Mouse (Mus musculus) stomach, embryonic 15.5 days (tissue): ENCODE results near the gene Sec24c. TPM values are rescaled to one million over a fixed set of nuclear protein-coding genes. Genes with fewer than 3 reads are reported as not detected.
"Not testable (repeated sequence)": the region's sequence is repeated elsewhere in the genome, so short reads cannot be mapped to it uniquely, and the experiment has no call there.

Source experiments
- ATAC-seq: fragments of 200-750 bp; cut with Nextera tagmentation; 2 replicates; pipeline ENCODE4 v1.8.0; 2017; ENCODE audit warnings: low read depth, moderate number of reproducible peaks, moderate TSS enrichment; ENCODE audit not compliant: insufficient read depth, low FRiP score
- H3K27ac ChIP-seq: fragments of 300-500 bp; sonication (generic); 2 replicates; pipeline ENCODE4 v1.5.1; 2015; ENCODE audit warnings: mild to moderate bottlenecking, inconsistent platforms
- H3K27me3 ChIP-seq: fragments of 300-500 bp; sonication (generic); replicated peaks from 2 replicates; pipeline ENCODE4 v1.6.1; 2015; ENCODE audit warnings: inconsistent platforms
- H3K36me3 ChIP-seq: fragments of 300-500 bp; sonication (generic); 2 replicates; pipeline ENCODE4 v1.6.1; 2015; ENCODE audit warnings: inconsistent platforms
- H3K4me1 ChIP-seq: fragments of 300-500 bp; sonication (generic); 2 replicates; pipeline ENCODE4 v1.6.1; 2015; ENCODE audit warnings: inconsistent platforms
- H3K4me2 ChIP-seq: fragments of 300-500 bp; sonication (generic); 2 replicates; pipeline ENCODE4 v1.6.1; 2015; ENCODE audit warnings: mild to moderate bottlenecking, inconsistent platforms
- H3K4me3 ChIP-seq: fragments of 300-500 bp; sonication (generic); replicated peaks from 2 replicates; pipeline ENCODE4 v1.5.1; 2015; ENCODE audit warnings: inconsistent platforms
- H3K9ac ChIP-seq: fragments of 300-500 bp; sonication (generic); 2 replicates; pipeline ENCODE4 v1.6.1; 2015; ENCODE audit warnings: inconsistent platforms
- H3K9me3 ChIP-seq: fragments of 300-500 bp; sonication (generic); 2 replicates; pipeline ENCODE4 v1.6.1; 2016; ENCODE audit warnings: inconsistent platforms
- WGBS: fragments of 180-500 bp; shearing (Covaris S2); methylation state at CpG from one replicate; pipeline ENCODE4 v1.1.7; 2015; 5-methylcytosine and 5-hydroxymethylcytosine counted together
- polyA plus RNA-seq: library from polyadenylated mRNA; unstranded; fragments of >200 nt; fragmentation: Nextera tagmentation; extraction: Ambion mirVana; gene quantifications from 2 replicates; pipeline ENCODE4 v1.2.1, GENCODE M21; 2015

Sec24c gene
- polyA plus RNA-seq: 81.1 and 90.2 TPM in 2 replicates

DNA sequence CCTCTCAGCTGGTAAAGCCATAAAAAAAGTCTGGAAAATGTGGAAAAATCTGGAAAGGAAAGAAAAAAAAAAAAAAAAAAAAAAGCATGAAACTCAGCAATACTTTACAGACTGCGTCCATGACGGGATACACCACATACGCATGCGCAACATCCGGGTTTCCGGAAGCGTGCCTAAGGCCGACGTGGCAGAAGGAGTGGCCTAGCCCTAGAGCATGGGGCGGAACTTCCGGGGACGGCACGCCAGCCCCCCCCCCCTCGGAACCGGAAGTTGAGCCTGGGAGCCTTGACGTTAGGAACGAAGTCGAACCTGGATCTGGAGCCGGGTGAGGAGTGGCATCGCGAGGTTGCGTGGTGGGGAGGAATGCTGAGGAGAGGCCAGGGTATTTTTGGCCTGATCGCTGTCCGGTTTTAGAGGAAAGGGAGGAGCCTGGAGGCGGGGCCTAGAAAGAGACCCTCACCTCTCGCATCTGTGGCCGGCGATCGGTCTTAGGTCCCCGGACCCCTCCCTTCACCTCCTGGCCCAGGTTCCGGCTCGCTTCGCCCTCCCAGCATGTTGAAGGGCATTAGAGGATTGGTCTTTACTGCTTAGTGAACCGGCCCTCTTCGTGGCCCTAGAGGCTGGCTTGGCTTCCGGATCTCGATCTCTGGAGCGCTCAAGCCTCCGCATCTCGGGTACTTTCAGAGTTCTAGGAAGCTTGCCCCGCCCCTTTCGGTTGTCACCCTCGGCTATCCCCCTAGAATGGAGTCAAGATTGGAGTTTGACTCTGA lies at the start of gene Sec24c:
Sec24c (plus strand) TSS at position 245 of the 770 bp plus-strand sequence.
- H3K9ac ChIP-seq: peak within 1 kb of the TSS; percentile 83
- WGBS: under 1% methylated on average over 43 of the region's 43 CpGs
- H3K27ac ChIP-seq: peak within 1 kb of the TSS; percentile 97
- peaks cover 24% of the 10 kb centered on the region for H3K36me3 ChIP-seq
- H3K4me1 ChIP-seq: 0 out of 2 replicates have a peak, but pooled peaks cover 5% of the 10 kb centered on the region
- peak within 1 kb of the TSS; percentile 77 for H3K4me3 ChIP-seq
- ATAC-seq: peak; percentile 96
- peak within 1 kb of the TSS; percentile 74 for H3K4me2 ChIP-seq
- H3K9me3 ChIP-seq: no peaks in the 10 kb centered on the region
- no peaks in the 10 kb centered on the region for H3K27me3 ChIP-seq

DNA sequence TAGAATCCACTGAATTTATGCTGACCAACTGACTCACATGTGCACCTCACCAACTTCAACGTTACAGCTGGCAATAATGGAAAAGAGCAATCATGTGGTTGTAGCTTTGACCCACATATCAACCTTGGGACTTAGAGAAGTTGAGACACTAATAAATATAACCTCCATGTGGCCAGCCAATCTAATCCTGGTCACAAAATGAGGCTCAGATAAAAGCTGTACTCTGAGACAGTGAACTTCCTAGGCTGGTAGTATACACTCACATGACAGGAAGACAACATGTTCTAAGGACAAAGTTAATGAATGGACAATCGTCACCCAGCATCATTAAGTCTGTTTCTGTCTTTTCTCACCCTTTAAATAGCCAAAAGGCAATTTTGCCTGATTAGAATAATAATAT lies 47.7 kb upstream of the Sec24c start:
- H3K4me1 ChIP-seq: no peaks in the 10 kb centered on the region
- H3K4me3 ChIP-seq: no peak overlapping the region
- ATAC-seq: no peak
- H3K9ac ChIP-seq: no peak overlapping the region
- 85% methylated on average over 2 of the region's 2 CpGs for WGBS
- no peak overlapping the region for H3K27ac ChIP-seq
- H3K4me2 ChIP-seq: no peak overlapping the region
- no peaks in the 10 kb centered on the region for H3K27me3 ChIP-seq
- no peaks in the 10 kb centered on the region for H3K9me3 ChIP-seq
- no peaks in the 10 kb centered on the region for H3K36me3 ChIP-seq

DNA sequence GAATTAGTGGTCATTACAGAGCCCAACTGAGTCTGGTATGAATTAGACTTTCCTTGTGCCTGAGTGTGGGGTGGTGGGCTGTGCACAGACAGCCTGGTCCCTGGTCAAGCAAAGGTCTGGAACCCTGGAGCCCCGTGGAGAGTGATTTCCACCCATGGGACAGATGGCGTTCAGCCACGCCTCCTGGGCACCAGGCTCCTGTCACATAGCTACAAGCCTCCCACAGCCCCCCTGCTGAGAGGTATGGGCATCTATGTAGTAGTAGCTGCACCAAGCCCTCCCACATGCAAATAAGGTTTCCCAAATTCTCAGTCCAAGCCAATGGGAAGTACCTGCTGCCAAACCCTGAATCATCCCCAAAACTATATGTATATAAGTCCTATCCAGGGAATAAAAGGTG lies 47.1 kb upstream of the Sec24c start:
- H3K4me2 ChIP-seq: no peak overlapping the region
- H3K9ac ChIP-seq: no peak overlapping the region
- no peaks in the 10 kb centered on the region for H3K4me1 ChIP-seq
- no peak overlapping the region for H3K4me3 ChIP-seq
- H3K27ac ChIP-seq: no peak overlapping the region
- H3K27me3 ChIP-seq: no peaks in the 10 kb centered on the region
- H3K9me3 ChIP-seq: no peaks in the 10 kb centered on the region
- ATAC-seq: no peak
- WGBS: 82% methylated on average over 3 of the region's 3 CpGs
- no peaks in the 10 kb centered on the region for H3K36me3 ChIP-seq

DNA sequence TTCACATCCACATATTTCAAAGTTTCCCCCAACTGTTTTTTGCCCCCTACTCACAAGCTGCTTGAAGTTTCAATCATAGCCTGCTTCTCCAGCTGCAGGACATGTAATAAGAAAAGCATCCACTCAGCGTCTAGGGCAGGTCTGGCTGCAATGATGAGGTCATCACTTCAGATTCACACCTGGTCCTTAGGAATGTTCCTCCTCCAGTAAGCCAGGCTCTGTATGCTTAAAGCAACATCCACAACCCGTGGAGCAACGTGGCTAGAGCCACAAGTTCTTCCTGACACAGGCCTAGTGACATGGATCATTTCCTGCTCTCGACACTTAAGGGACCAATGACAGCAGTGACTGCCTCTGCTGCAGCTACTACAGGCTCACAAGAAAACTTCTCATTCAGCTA lies 42.9 kb upstream of the Sec24c start:
- no peaks in the 10 kb centered on the region for H3K36me3 ChIP-seq

DNA sequence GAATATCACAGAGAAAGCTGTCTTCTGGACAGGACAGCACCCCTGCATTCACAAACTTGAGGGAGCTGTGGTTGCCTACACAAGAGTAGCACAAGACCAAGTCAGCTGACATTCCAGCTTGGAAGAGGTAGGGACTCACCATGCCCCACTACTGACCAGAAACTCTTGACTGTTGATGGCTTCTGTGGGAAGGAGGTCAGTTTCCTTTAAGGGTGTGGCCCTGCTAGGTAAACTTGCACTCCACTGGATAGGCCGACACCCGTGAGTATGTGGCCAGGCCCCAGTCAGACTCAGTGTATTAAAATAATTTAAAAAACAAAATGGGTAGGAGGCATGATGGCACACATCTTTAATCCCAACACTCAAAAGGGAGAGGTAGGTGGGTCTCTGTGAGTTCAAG lies 38.6 kb upstream of the Sec24c start:
- Histone ChIP-seq H3K4me1 (no peaks in the 10 kb centered on the region), H3K27me3 (no peaks in the 10 kb centered on the region), H3K4me2 (no peak overlapping the region), H3K4me3 (no peak overlapping the region), H3K9me3 (no peaks in the 10 kb centered on the region), H3K36me3 (no peaks in the 10 kb centered on the region), H3K9ac (no peak overlapping the region), H3K27ac (no peak overlapping the region)
- ATAC-seq: 0 out of 2 replicates have a peak, but pooled peaks have one; percentile 28
- 60% methylated on average over 2 of the region's 2 CpGs for WGBS

More for the DNA sequence above, 42.9 kb upstream of the Sec24c start:
- Histone ChIP-seq H3K4me2 (no peak overlapping the region), H3K4me3 (no peak overlapping the region), H3K27me3 (no peaks in the 10 kb centered on the region), H3K27ac (no peak overlapping the region), H3K9ac (no peak overlapping the region), H3K4me1 (no peaks in the 10 kb centered on the region), H3K9me3 (no peaks in the 10 kb centered on the region)
- WGBS: 48% methylated on average over 4 of the region's 4 CpGs
- ATAC-seq: no peak

DNA sequence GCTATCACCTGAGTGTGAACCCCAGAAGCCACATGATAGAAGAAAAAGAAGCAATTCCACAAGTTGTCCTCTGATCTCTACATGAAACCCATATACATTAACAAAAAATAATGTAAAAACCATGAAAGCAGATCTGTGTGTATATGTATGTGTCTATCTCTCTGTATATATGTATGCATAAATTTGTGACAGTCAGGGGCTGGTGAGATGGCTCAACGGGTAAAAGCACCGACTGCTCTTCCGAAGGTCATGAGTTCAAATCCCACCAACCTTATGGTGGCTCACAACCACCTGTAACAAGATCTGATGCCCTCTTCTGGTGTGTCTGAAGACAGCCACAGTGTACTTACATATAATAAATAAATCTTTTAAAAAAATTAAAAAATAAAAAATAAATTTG lies 37.1 kb upstream of the Sec24c start:
- H3K4me1 ChIP-seq, H3K4me2 ChIP-seq, H3K27ac ChIP-seq, H3K27me3 ChIP-seq, H3K9ac ChIP-seq, H3K9me3 ChIP-seq, H3K36me3 ChIP-seq, H3K4me3 ChIP-seq, ATAC-seq: not testable (repeated sequence)
- WGBS: 94% methylated on average over 3 of the region's 3 CpGs

DNA sequence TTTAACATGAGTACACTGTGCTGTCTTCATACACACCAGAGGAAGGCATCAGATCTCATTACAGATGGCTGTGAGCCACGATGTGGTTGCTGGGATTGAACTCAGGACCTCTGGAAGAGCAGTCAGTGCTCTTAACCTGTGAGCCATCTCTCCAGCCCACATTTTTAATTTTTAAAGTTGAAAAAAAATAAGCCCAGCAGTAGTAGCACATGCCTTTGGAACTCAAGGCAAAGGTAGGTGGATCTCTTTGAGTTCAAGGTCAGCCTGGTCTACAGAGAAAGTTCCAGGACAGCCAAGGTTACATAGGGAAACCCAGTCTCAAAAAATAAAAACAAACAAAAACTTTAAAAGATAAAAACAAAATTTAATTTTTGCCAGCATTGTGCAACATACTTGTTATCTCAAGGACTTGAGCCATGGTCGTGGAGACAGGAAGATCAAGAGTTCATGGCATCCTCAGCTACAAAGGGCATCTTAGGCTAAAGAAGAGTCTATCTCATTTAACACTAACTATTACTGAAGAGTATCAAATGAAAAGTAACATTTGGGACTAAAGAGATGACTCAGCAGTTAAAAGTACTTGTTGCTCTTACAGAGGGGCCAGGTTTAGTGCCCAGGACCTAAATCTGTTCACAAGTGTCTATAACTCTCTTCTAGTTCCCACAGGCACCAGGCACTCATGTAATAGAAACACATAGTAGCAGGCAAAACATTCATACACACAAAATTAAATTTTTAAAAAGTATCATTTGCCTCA lies 36.1 kb upstream of the Sec24c start:
- 81% methylated on average over 2 of the region's 2 CpGs for WGBS
- no peak overlapping the region for H3K4me3 ChIP-seq
- no peak overlapping the region for H3K9ac ChIP-seq
- H3K27ac ChIP-seq: no peak overlapping the region
- no peaks in the 10 kb centered on the region for H3K36me3 ChIP-seq
- H3K9me3 ChIP-seq: no peaks in the 10 kb centered on the region
- no peak overlapping the region for H3K4me2 ChIP-seq
- H3K4me1 ChIP-seq: no peaks in the 10 kb centered on the region
- no peaks in the 10 kb centered on the region for H3K27me3 ChIP-seq
- no peak for ATAC-seq

DNA sequence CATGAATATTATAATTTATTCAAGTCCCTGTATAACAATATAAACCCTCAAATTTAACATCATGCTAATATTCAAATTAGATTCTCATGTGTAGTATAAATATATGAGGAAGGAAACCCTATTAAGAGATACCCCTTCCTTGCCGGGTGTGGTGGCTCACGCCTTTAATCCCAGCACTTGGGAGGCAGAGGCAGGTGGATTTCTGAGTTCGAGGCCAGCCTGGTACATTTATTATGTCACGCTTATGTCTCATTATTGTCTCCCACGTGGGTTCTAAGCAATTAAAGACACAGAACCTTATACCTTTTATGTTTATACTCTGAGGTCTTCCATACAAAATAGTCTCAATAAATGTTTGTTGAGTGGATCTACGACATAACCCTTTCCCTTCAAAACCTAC lies 35.4 kb upstream of the Sec24c start:
- 88% methylated on average over 6 of the region's 6 CpGs for WGBS
- ATAC-seq: no peak
- H3K4me3 ChIP-seq: no peak overlapping the region

DNA sequence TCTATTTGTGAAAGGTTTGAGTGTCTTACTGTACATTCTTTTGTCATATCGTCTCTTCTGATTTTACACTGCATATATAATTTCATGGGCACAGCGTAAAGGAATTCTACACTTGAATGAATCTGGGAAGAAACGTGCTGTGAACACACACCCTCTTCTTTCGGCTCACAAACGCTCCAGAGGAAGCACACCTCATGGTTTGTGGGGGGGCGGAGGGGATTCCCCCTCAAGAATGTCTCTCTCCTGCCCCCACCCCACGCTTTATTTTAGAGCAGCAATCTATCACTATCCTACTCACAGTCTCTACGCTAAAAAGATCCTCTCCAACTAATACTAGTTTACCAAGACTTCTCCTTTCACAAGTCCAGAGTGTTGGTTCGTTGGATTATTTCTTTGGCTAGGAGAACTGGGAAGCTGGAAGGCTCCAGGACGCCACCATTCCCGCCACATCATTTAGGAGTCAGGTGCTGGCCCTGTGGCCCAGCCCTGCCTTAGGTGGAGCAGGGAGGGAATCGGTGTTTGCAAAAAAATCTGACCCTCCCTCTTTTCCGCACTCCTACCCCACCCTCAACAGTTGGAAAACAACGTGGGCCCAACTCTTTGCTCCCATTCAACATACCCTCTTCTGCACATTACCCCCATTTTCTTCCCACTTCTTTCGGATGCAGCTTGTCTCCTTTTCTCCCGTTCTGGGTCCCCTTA lies 34.0 kb upstream of the Sec24c start:
- H3K36me3 ChIP-seq: no peaks in the 10 kb centered on the region
- peak overlapping the region; percentile 94 for H3K27ac ChIP-seq
- H3K27me3 ChIP-seq: no peaks in the 10 kb centered on the region
- peak; percentile 50 for ATAC-seq
- peak overlapping the region; percentile 76 for H3K4me2 ChIP-seq
- no peaks in the 10 kb centered on the region for H3K9me3 ChIP-seq
- peak overlapping the region; percentile 56 for H3K9ac ChIP-seq
- WGBS: 3% methylated on average over 16 of the region's 16 CpGs
- H3K4me3 ChIP-seq: peak overlapping the region; percentile 88
- no peaks in the 10 kb centered on the region for H3K4me1 ChIP-seq

More for the DNA sequence above, 35.4 kb upstream of the Sec24c start:
- no peaks in the 10 kb centered on the region for H3K9me3 ChIP-seq
- H3K36me3 ChIP-seq: no peaks in the 10 kb centered on the region
- H3K9ac ChIP-seq: no peak overlapping the region
- no peaks in the 10 kb centered on the region for H3K27me3 ChIP-seq
- no peaks in the 10 kb centered on the region for H3K4me1 ChIP-seq
- no peak overlapping the region for H3K27ac ChIP-seq
- H3K4me2 ChIP-seq: no peak overlapping the region

DNA sequence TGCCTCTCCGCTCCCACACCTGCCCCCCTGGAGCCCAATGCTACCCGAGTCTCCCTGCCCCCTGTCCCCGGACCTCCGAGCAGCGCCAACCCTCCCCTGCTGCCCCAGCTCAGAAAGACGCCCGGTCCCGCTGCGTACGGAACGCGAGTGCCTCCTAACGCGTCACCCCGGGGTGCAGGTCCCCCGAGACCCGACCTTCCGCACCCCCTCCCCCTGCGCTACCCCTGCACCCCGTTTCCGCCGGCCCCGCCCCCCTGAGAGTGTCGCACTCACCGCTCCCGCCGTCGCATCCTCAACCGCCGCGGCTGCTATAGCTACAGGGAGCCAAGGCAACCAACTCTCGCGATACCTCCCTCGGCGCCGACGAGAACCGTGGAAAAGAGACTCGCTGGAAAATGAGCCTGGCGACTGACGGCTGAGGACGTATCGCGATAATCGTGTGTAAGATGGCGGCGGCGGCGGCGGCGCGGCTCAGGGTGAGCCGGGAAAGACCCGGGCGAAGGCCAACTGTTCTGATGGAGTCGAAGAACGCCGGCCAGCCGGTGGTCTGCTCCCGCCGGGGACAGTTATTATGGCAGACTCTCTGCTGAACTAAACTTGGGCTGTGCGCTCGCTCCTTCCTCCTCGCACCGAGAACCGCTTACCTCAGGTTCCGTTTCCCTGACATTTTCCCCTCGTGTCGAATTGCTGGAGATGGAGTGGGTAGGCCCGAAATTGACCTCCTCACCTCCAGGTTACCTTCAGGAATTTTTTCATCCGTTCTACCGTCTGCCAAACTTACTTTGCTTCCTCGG lies 33.3 kb upstream of the Sec24c start, which contains the start of gene Usp54:
Usp54 (minus strand) TSS at position 420 of the 794 bp plus-strand sequence.
- Histone ChIP-seq H3K4me2 (peak within 1 kb of the TSS; percentile 76), H3K9me3 (no peaks in the 10 kb centered on the region), H3K9ac (peak within 1 kb of the TSS; percentile 75), H3K4me1 (no peaks in the 10 kb centered on the region), H3K36me3 (no peaks in the 10 kb centered on the region), H3K27ac (peak within 1 kb of the TSS; percentile 94), H3K4me3 (peak within 1 kb of the TSS; percentile 88), H3K27me3 (no peaks in the 10 kb centered on the region)
- under 1% methylated on average over 73 of the region's 73 CpGs for WGBS
- ATAC-seq: peak; percentile 95

DNA sequence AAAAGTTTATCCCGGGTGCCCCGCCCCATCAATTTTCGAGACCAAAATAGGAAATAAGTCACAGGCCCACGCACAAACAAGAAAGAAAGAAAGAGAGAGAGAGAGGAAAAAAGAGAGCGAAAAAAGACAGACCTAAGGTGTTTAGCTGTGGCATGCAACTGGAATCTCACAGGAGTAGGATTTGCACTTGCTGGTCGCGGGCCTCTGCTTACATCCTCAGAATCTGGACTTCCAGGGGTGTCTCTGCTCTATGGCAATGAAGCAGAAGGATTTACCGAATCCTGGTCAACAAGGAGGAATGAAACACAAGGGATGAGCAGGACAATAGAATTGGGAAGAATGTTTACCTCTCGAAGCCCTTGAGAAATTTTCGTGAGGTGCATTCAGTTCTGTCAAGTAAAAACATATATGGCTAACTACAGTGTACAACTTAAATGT lies 32.7 kb upstream of the Sec24c start:
- Histone ChIP-seq H3K4me2 (peak overlapping the region; percentile 70), H3K27ac (peak overlapping the region; percentile 94), H3K36me3 (no peaks in the 10 kb centered on the region), H3K9me3 (no peaks in the 10 kb centered on the region), H3K27me3 (no peaks in the 10 kb centered on the region), H3K4me1 (no peaks in the 10 kb centered on the region), H3K4me3 (peak overlapping the region; percentile 88), H3K9ac (peak overlapping the region; percentile 75)
- no peak for ATAC-seq
- 13% methylated on average over 10 of the region's 10 CpGs for WGBS
